Mouse (Mus musculus): ENCODE results near the gene Rbbp6. TPM values are rescaled to one million over a fixed set of nuclear protein-coding genes. Genes with fewer than 3 reads are reported as not detected.
A peak's percentile ranks its signal among the peaks of the same experiment; 100 is the strongest.

Rbbp6 gene
- 26.0 and 35.6 TPM in 2 replicates for polyA plus RNA-seq (2011; ENCODE audit: insufficient read depth, insufficient read length, low replicate concordance, missing spikeins)

DNA sequence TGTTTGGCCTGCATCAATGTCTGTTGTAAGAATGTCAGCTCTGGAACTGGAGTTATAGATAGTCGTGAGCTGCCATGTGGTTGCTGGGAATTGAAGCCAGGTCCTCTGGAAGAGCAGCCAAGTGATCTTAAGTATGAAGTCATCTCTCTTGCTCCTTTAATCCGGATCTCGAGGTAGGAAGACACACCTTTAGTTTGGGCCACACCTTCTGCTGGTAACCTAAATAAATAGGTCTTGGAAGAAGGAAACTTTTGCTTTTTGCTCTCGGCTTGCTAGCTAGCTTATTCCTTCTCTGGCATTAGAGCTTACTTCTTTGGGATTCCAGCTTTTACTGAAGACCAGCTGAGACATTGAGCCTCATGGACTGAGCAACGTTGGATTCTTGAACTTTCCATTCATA is at the start of gene Rbbp6:
Rbbp6 (plus strand) TSS at position 301 of the 400 bp plus-strand sequence.
- no peak for TF ChIP-seq POLR2A (IDR thresholded peaks at IDR 0.05; ENCODE audit: borderline replicate concordance, control insufficient read depth, low read depth, low read length)
- TF ChIP-seq CTCF (IDR thresholded peaks at IDR 0.05; ENCODE audit: control insufficient read depth, insufficient read depth, low read length), result no peak
- Histone ChIP-seq H3K4me3 (replicated peaks; ENCODE audit: control insufficient read depth, low read depth, low read length) (no peak within 1 kb of the TSS), H3K27ac (ENCODE audit: control insufficient read depth, insufficient read depth, low read depth, low read length, poor library complexity) (no peak within 1 kb of the TSS), H3K4me1 (ENCODE audit: control insufficient read depth, insufficient read depth, low read length) (peaks cover 3% of the 10 kb centered on the region)
- 76% methylated on average over 5 of the region's 5 CpGs for WGBS

DNA sequence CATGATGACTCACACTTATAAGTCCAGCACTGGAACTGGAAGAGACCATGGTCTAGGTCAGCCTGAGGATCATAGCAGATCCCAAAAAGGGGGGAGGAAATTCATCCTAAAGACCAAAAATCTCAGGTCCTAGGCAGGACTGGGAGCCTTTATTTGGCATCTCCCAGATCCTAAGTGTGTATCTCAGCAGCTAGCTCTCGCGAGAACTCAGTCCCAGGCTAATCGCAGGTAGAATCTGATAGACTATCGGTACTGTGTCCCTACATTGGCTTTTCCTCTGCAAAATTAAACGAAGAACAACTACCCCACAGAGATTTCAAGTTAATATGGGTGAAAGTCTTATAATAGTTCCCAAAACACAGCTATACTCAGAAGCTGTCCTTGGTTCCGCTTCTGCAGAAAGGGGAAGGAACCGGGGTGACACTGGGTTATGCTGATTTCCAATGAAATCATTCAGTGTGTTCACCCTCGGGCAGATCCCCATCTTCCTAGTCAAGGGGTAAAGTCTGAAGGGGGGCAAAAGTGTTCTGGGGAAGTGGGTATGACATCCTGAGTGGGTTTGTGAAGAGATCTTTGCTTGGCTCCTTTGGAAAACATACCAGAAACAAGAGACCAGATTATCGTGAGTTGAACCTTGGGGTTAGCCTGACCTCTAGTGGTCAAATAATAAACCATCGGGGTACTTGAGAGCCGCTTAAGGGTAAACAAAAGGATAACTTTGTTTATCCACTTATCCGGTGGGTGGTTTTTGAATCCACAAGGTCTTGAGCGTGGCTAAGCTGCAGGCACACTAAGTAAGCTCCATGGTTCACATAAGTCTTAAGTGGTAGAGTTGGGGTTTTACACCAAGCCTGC is 45.5 kb upstream of the Rbbp6 start:
- no peak overlapping the region for H3K27ac ChIP-seq (ENCODE audit: control insufficient read depth, insufficient read depth, low read depth, low read length, poor library complexity)

DNA sequence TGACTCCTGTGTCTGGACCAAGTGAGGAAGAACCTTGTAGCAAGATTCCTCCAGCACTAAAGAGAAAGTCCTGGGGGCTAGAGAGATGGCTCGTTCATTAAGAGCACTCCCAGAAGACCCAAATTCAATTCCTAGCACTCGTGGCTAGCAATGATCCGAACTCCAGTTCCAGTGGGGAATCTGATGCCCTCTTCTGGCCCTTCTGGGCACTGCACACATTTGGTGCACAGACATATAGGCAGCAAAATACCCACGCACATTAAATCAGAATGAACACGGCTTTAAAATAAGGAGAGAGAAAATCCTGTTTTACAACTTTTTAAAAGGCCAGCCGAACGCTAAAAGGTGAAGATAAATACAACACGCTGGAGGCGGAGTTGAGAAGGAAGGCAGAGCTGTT is 43.9 kb upstream of the Rbbp6 start:
- H3K27ac ChIP-seq (ENCODE audit: control insufficient read depth, insufficient read depth, low read depth, low read length, poor library complexity), result no peak overlapping the region
- TF ChIP-seq POLR2A (IDR thresholded peaks at IDR 0.05; ENCODE audit: borderline replicate concordance, control insufficient read depth, low read depth, low read length) (no peak), CTCF (IDR thresholded peaks at IDR 0.05; ENCODE audit: control insufficient read depth, insufficient read depth, low read length) (no peak)
- no peak overlapping the region for H3K4me3 ChIP-seq (replicated peaks; ENCODE audit: control insufficient read depth, low read depth, low read length)
- no peaks in the 10 kb centered on the region for H3K4me1 ChIP-seq (ENCODE audit: control insufficient read depth, insufficient read depth, low read length)
- 87% methylated on average over 9 of the region's 9 CpGs for WGBS

More for the DNA sequence above, 45.5 kb upstream of the Rbbp6 start:
- TF ChIP-seq POLR2A (IDR thresholded peaks at IDR 0.05; ENCODE audit: borderline replicate concordance, control insufficient read depth, low read depth, low read length) (no peak), CTCF (IDR thresholded peaks at IDR 0.05; ENCODE audit: control insufficient read depth, insufficient read depth, low read length) (no peak)
- H3K4me3 ChIP-seq (replicated peaks; ENCODE audit: control insufficient read depth, low read depth, low read length), result peak overlapping the region; percentile 50
- H3K4me1 ChIP-seq (ENCODE audit: control insufficient read depth, insufficient read depth, low read length), result no peaks in the 10 kb centered on the region
- 8% methylated on average over 13 of the region's 13 CpGs for whole genome bisulfite sequencing

DNA sequence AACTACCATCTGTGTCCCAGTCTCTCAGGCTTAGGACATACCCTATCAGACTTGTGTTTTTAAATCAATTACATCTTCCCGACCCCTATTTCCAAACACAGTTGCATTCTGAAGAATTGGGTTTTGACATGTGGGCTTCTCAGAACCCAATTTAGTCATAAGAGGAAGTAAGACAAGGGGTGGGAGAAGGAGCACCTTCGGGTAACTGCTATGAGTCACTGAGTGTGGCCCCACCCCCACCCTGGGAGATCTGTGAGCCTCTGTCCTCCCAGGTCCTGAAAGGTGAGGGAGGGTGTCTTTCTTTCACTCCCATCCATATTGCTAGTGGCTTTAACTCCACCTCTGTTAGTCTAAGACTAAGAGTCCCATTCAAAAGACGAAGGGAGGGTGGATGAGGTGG is 41.2 kb upstream of the Rbbp6 start:
- Histone ChIP-seq H3K4me1 (ENCODE audit: control insufficient read depth, insufficient read depth, low read length) (no peaks in the 10 kb centered on the region), H3K4me3 (replicated peaks; ENCODE audit: control insufficient read depth, low read depth, low read length) (no peak overlapping the region), H3K27ac (ENCODE audit: control insufficient read depth, insufficient read depth, low read depth, low read length, poor library complexity) (no peak overlapping the region)
- 29% methylated on average over 3 of the region's 3 CpGs for WGBS
- TF ChIP-seq POLR2A (IDR thresholded peaks at IDR 0.05; ENCODE audit: borderline replicate concordance, control insufficient read depth, low read depth, low read length) (no peak), CTCF (IDR thresholded peaks at IDR 0.05; ENCODE audit: control insufficient read depth, insufficient read depth, low read length) (no peak)

DNA sequence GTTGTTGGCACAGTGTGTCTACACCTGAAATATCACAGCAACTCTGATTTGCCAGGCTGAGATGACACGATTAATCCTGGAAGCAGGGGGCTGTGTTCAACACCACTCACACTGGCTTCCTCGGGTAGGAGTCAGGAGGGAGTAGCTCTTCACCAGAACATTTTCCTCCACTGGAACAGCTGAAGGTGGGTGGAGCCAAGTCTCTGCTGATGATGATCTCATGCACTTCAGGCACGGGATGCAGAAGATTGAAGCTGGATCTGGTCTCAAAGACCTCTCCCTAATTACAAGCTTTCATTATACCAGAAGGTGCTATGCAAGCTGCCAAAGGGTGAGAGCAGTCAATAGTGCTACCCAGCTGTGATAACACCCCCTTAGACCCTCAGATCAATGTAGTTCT is 35.0 kb upstream of the Rbbp6 start:
- H3K4me3 ChIP-seq (replicated peaks; ENCODE audit: control insufficient read depth, low read depth, low read length), result no peak overlapping the region
- 59% methylated on average over 3 of the region's 3 CpGs for WGBS
- H3K4me1 ChIP-seq (ENCODE audit: control insufficient read depth, insufficient read depth, low read length), result no peaks in the 10 kb centered on the region
- TF ChIP-seq POLR2A (IDR thresholded peaks at IDR 0.05; ENCODE audit: borderline replicate concordance, control insufficient read depth, low read depth, low read length) (no peak), CTCF (IDR thresholded peaks at IDR 0.05; ENCODE audit: control insufficient read depth, insufficient read depth, low read length) (no peak)
- no peak overlapping the region for H3K27ac ChIP-seq (ENCODE audit: control insufficient read depth, insufficient read depth, low read depth, low read length, poor library complexity)

DNA sequence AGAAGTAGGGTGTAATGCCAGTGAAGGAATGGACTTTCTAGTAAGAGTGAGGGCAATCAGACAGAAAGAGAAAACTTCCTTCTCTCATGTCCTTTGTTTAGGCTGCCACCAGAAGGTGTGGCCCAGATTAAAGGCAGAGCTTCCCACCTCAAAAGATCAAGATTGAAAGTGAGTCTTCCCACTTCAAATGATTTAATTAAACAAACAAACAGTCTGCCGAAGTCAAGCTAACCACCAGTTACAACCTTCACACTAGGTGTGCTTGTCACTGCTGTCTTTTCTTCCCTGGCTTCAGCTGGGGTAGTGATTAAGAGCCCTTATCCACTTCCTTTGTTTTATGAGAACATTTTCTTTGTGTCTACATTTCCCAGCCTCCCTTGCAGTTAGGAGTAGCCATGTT is 33.3 kb upstream of the Rbbp6 start:
- 31% methylated on average over 1 of the region's 1 CpGs for WGBS
- H3K27ac ChIP-seq (ENCODE audit: control insufficient read depth, insufficient read depth, low read depth, low read length, poor library complexity), result no peak overlapping the region
- no peaks in the 10 kb centered on the region for H3K4me1 ChIP-seq (ENCODE audit: control insufficient read depth, insufficient read depth, low read length)

DNA sequence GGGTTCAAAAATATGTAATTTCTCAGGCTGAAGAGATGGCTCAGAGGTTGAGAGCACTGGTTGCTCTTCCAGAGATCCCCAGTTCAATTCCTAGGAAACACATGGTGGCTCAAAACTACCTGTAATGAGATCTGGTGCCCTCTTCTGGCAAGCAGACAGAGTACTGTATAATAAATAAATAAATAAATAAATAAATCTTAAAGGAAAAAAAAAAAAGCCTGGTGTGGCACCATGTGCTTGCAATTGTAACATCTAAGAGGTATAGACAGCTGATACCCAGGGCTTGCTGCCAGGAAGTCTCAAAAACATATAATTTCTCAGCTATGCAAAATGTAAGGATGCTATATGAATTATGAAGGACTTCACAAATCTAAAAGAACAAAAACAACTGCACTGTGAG is 28.9 kb upstream of the Rbbp6 start:
- no peak for TF ChIP-seq CTCF (IDR thresholded peaks at IDR 0.05; ENCODE audit: control insufficient read depth, insufficient read depth, low read length)
- no peak for TF ChIP-seq POLR2A (IDR thresholded peaks at IDR 0.05; ENCODE audit: borderline replicate concordance, control insufficient read depth, low read depth, low read length)
- Histone ChIP-seq H3K4me1 (ENCODE audit: control insufficient read depth, insufficient read depth, low read length) (peaks cover 1% of the 10 kb centered on the region; the same call in 1 of the 2 replicates), H3K4me3 (replicated peaks; ENCODE audit: control insufficient read depth, low read depth, low read length) (no peak overlapping the region), H3K27ac (ENCODE audit: control insufficient read depth, insufficient read depth, low read depth, low read length, poor library complexity) (no peak overlapping the region)

More for the DNA sequence above, 33.3 kb upstream of the Rbbp6 start:
- no peak overlapping the region for H3K4me3 ChIP-seq (replicated peaks; ENCODE audit: control insufficient read depth, low read depth, low read length)
- no peak for TF ChIP-seq POLR2A (IDR thresholded peaks at IDR 0.05; ENCODE audit: borderline replicate concordance, control insufficient read depth, low read depth, low read length)

DNA sequence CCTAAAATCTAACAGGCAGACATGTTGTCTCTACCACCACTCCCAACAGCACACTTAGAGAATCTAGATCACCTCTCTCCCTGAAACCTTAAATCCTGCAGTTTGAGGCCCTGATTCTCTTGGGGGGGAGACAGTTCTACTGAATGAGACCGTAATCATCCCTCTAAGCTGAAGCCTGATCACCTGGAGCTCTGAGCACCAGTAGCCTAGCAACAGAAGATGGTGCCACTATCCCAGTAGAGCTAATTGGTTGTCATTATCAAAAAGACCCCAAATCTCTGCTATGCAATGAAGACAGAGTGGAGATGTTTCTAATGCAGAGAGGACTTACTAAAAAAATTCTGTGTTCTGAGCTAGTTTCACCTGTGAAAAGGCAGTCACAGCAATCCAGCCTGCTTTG is 27.3 kb upstream of the Rbbp6 start:
- H3K4me1 ChIP-seq (ENCODE audit: control insufficient read depth, insufficient read depth, low read length), result peaks cover 1% of the 10 kb centered on the region; the same call in 1 of the 2 replicates
- H3K4me3 ChIP-seq (replicated peaks; ENCODE audit: control insufficient read depth, low read depth, low read length), result no peak overlapping the region
- 82% methylated on average over 1 of the region's 1 CpGs for WGBS
- no peak overlapping the region for H3K27ac ChIP-seq (ENCODE audit: control insufficient read depth, insufficient read depth, low read depth, low read length, poor library complexity)
- no peak for TF ChIP-seq POLR2A (IDR thresholded peaks at IDR 0.05; ENCODE audit: borderline replicate concordance, control insufficient read depth, low read depth, low read length)
- TF ChIP-seq CTCF (IDR thresholded peaks at IDR 0.05; ENCODE audit: control insufficient read depth, insufficient read depth, low read length), result no peak
